Mouse (Mus musculus): Measurements from ENCODE around the gene Trappc2l. TPM values are rescaled to one million over a fixed set of nuclear protein-coding genes. Genes with fewer than 3 reads are reported as not detected.

The Trappc2l gene
- 23.7 and 27.7 TPM in 2 replicates for polyA plus RNA-seq (2012; rRNA removed)

DNA sequence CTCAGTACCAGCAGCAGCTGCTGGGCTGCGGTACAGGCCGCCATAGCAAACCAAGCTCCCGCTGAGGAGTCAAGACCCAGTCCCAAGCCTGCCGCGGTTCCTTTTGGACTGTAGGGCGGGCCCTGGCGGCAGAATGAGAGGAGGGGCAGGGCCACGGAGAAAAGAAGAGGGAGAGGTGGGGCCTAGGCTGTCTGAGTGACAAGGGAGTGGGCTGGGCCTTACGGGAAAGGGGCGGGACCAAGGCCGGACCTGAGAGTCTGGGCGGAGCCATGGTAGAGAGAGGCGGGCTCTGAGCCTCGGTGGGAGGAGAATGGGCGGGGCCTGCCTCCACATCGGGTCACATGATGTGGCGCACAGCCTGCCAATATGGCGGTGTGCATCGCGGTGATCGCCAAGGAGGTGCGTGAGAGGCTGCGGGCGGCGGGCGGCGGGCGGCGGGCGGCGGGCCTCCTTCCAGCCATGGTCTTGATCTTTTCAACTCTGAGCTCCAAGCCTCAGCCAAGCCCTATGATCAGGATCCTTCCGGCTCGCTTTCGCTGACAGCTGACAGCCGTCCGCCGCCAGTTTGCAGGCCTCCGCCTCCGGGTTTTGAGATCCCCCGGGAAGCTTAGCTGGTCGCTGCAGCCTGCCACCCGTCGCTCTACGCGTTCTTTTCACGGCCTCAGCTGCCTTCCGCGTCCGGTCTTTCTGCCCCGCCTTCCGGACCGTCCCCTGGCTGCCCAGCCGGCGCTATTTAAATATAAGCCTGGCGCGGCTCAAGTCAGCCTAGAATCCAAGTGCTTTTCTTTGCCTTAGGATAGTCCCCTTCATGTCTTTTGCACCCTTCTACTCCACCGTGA lies at the start of gene Trappc2l, which contains the start of gene Galns:
TSS of gene Trappc2l (plus strand) at position 346 of the 839 bp plus-strand sequence.
TSS of gene Galns (minus strand) at position 169 of the 839 bp plus-strand sequence.

DNA sequence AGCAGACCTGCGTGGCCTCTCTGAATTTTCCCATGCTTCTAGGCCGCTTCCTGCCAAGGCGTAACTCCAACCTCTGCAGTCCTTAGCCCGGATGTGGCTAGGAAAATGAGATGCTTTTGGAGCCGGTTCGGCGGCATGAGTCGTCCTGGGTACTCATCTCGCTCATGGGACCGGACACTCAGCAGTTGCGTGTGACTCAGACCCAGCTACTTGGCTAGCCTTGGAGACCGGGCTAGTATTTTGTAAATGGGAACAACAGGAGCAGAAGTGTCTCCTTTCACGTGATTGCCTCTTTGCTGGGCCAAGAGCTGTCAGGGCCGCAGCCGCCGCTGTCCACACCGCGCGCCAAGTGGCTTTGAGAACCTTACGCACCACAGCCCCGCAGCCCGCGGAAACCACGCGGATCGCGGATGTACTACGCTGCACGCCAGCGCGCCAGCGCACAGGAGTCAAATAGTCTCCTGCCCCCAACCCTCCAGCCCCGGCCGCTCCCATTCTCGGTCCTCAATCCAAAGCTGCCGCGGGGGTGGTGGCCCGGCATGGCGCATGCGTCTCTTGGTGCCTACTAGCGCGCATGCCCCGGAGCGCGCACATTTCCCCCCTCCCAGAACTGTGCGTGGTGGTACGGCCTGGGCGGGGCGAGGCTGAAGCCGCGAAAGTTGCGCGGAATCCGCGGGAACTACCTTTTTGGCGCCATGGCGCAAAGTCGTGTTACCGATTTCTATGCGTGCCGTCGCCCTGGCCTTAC lies 43.9 kb upstream of the Trappc2l start, which contains the start of gene Cdt1:
TSS of gene Cdt1 (plus strand) at position 655 of the 748 bp plus-strand sequence.

DNA sequence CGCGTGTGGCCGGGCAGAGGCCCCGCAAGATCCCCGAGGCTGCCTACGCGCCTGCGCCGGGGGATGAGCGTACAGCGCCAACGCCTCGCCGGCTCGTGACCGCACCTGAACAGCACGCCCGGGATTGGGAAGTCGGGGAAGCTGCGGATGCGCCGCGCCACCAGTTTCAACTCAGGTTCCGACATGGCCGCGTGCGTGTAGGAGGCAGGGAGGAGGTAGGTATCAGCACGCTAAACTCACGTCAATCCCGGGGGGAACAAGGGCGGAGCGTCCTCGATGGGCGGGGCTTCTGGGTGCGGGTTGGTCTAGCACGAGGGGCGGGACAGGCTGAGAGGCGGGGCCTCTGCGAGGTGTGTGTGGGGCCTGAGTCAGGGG lies 34.8 kb upstream of the Trappc2l start, which contains the start of gene Aprt:
TSS of gene Aprt (minus strand) at position 262 of the 375 bp plus-strand sequence.

DNA sequence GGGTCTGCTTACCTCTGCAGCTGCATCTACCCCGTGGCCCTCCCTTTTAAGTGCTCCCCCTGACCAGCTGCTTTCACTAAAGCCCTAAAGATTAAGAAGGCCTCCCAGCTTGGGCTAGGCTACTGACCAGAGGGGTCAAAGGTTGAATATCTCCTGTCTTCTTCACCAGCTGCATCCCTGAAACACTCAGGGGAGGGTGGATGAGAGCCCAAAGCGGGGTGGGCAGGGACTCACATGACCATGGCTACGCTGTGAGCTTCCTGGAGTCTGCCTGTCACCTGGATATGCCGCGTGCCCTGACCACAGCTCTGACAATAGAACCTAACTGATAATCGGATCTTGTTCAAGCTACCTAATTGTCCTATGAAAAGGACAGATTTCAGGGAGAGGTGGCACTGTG lies 11.3 kb downstream of the Trappc2l start, which contains the start of gene Pabpn1l:
TSS of gene Pabpn1l (minus strand) at position 13 of the 400 bp plus-strand sequence.

Other genes starting within 250 kb of the Trappc2l start
- 20.3 and 21.4 TPM in 2 replicates for gene Zc3h18, start 235.0 kb upstream of the Trappc2l start, polyA plus RNA-seq (2012; rRNA removed)
- 0.08 and 0.10 TPM in 2 replicates for gene Il17c, start 189.6 kb upstream of the Trappc2l start, polyA plus RNA-seq (2012; rRNA removed)
- 64.4 and 75.2 TPM in 2 replicates for gene Cyba, start 178.7 kb upstream of the Trappc2l start, polyA plus RNA-seq (2012; rRNA removed)
- 18.8 and 20.3 TPM in 2 replicates for gene Mvd, start 168.2 kb upstream of the Trappc2l start, polyA plus RNA-seq (2012; rRNA removed)
- gene Snai3, start 150.9 kb upstream of the Trappc2l start, polyA plus RNA-seq (2012; rRNA removed): 0.14 and 0.17 TPM in 2 replicates
- 9.0 and 11.7 TPM in 2 replicates for gene Rnf166, start 135.6 kb upstream of the Trappc2l start, polyA plus RNA-seq (2012; rRNA removed)
- 11.3 and 11.4 TPM in 2 replicates for gene Ctu2, start 135.5 kb upstream of the Trappc2l start, polyA plus RNA-seq (2012; rRNA removed)
- gene Piezo1, start 60.3 kb upstream of the Trappc2l start, polyA plus RNA-seq (2012; rRNA removed): 52.1 and 60.1 TPM in 2 replicates
- gene Cdt1, start 43.6 kb upstream of the Trappc2l start, polyA plus RNA-seq (2012; rRNA removed): 58.4 and 71.0 TPM in 2 replicates
- 81.5 and 95.1 TPM in 2 replicates for gene Aprt, start 34.7 kb upstream of the Trappc2l start, polyA plus RNA-seq (2012; rRNA removed)
- 3.9 and 4.5 TPM in 2 replicates for gene Galns, start 177 bp upstream of the Trappc2l start, polyA plus RNA-seq (2012; rRNA removed)
- not detected in 2 replicates for gene Pabpn1l, start 11.1 kb downstream of the Trappc2l start, polyA plus RNA-seq (2012; rRNA removed)
- 1.3 and 2.1 TPM in 2 replicates for gene Cbfa2t3, start 87.5 kb downstream of the Trappc2l start, polyA plus RNA-seq (2012; rRNA removed)
- 5.3 and 5.5 TPM in 2 replicates for gene Acsf3, start 163.8 kb downstream of the Trappc2l start, polyA plus RNA-seq (2012; rRNA removed)
- 0.01 and 0.41 TPM in 2 replicates for gene Cdh15, start 236.3 kb downstream of the Trappc2l start, polyA plus RNA-seq (2012; rRNA removed)